Mouse (Mus musculus) MEL-GATA-1-ER (cell line): Measurements from ENCODE around the gene Bbs9.

Experiments used
- DNase-seq: peaks from one replicate; pipeline ENCODE4 v3.0.0-alpha.2; 2012; ENCODE audit warnings: low read depth; ENCODE audit errors: extremely low read depth

Gene Bbs9

GRCm38 (mm10) chr9:22789380-22790168, 314.1 kb downstream of the Bbs9 start:
- DNase-seq = no peak

- DNase-seq = no peak
These were observed 315.7 kb downstream of the Bbs9 start for GRCm38 (mm10) chr9:22791208-22791607.

- no peak for DNase-seq
These were observed 316.2 kb downstream of the Bbs9 start for GRCm38 (mm10) chr9:22791750-22792149.

- DNase-seq = no peak
These were observed 318.2 kb downstream of the Bbs9 start for GRCm38 (mm10) chr9:22793698-22794097.

GRCm38 (mm10) chr9:22800675-22801074, 325.2 kb downstream of the Bbs9 start:
- no peak for DNase-seq

- DNase-seq = no peak
These were observed 330.5 kb downstream of the Bbs9 start for GRCm38 (mm10) chr9:22805981-22806380.

- no peak for DNase-seq
These were observed 331.0 kb downstream of the Bbs9 start for GRCm38 (mm10) chr9:22806494-22806893.

GRCm38 (mm10) chr9:22807693-22808092, 332.2 kb downstream of the Bbs9 start:
- no peak for DNase-seq

GRCm38 (mm10) chr9:22809621-22810126, 334.2 kb downstream of the Bbs9 start:
- DNase-seq = no peak

- DNase-seq = no peak
These were observed 334.9 kb downstream of the Bbs9 start for GRCm38 (mm10) chr9:22810454-22810853.

- no peak for DNase-seq
These were observed 336.4 kb downstream of the Bbs9 start for GRCm38 (mm10) chr9:22811931-22812330.

GRCm38 (mm10) chr9:22814407-22815092, 339.0 kb downstream of the Bbs9 start:
- DNase-seq = no peak

- DNase-seq = no peak
These were observed 339.6 kb downstream of the Bbs9 start for GRCm38 (mm10) chr9:22815093-22815458.

GRCm38 (mm10) chr9:22819539-22819938, 344.0 kb downstream of the Bbs9 start:
- no peak for DNase-seq

- DNase-seq = no peak
These were observed 345.2 kb downstream of the Bbs9 start for GRCm38 (mm10) chr9:22820646-22821185.

- no peak for DNase-seq
These were observed 347.3 kb downstream of the Bbs9 start for GRCm38 (mm10) chr9:22822770-22823169.

GRCm38 (mm10) chr9:22823856-22824255, 348.3 kb downstream of the Bbs9 start:
- no peak for DNase-seq

GRCm38 (mm10) chr9:22824910-22825309, 349.4 kb downstream of the Bbs9 start:
- no peak for DNase-seq

- DNase-seq = no peak
These were observed 351.1 kb downstream of the Bbs9 start for GRCm38 (mm10) chr9:22826571-22826990.

- DNase-seq = no peak
These were observed 351.8 kb downstream of the Bbs9 start for GRCm38 (mm10) chr9:22827176-22827770.

- DNase-seq = no peak
These were observed 353.9 kb downstream of the Bbs9 start for GRCm38 (mm10) chr9:22829212-22829960.
